In genomic region chr1:89590994-89591393, GRCm38 (mm10) we compare ENCODE assay signal across 11 mouse cellular contexts.
"Had no signal": no experiment of that assay in that cellular context is flagged by ENCODE, and none has a peak within 500 bp of the region (broad histone marks: within the 10 kb centered on the region; RNA-seq: fewer than 3 reads in every experiment).

No protein-coding gene starts in this region.

- H3K27ac ChIP-seq: limb, embryonic 13.5 days; liver, embryonic 14.5 days; midbrain, embryonic 12.5 days; stomach, embryonic 15.5 days had no signal

- H3K9me3 ChIP-seq: stomach, embryonic 15.5 days had no signal

- H3K36me3 ChIP-seq: stomach, embryonic 15.5 days had no signal

- DNase-seq: kidney, postnatal 25 days; left cerebral cortex, postnatal 4 days; lung, adult 18-20 months; right cerebral cortex, postnatal 14 days; thymus, adult 2 months; thymus, postnatal 25 days had no signal

- H3K9ac ChIP-seq: limb, embryonic 13.5 days; liver, embryonic 14.5 days; midbrain, embryonic 12.5 days; stomach, embryonic 15.5 days had no signal

- H3K4me3 ChIP-seq: limb, embryonic 13.5 days; midbrain, embryonic 12.5 days; stomach, embryonic 15.5 days had no signal

- H3K27me3 ChIP-seq: limb, embryonic 13.5 days; midbrain, embryonic 12.5 days; stomach, embryonic 15.5 days had no signal

- H3K4me1 ChIP-seq: stomach, embryonic 15.5 days had no signal

- ATAC-seq: midbrain, embryonic 16.5 days had no signal

- H3K4me2 ChIP-seq: limb, embryonic 13.5 days; midbrain, embryonic 12.5 days; stomach, embryonic 15.5 days had no signal
